Mouse (Mus musculus) liver, postnatal 0 days (tissue): Measurements from ENCODE around the gene Kcnc3.

Source experiments
- CTCF ChIP-seq: sonication (generic); IDR thresholded peaks from 2 replicates; pipeline ENCODE4 v1.5.1; 2016; ENCODE audit warnings: antibody characterized with exemption, low read depth
- EP300 ChIP-seq: IDR thresholded peaks from 2 replicates; pipeline ENCODE4 v1.6.1; 2016; ENCODE audit warnings: antibody characterized with exemption, low read depth, mild to moderate bottlenecking

DNA sequence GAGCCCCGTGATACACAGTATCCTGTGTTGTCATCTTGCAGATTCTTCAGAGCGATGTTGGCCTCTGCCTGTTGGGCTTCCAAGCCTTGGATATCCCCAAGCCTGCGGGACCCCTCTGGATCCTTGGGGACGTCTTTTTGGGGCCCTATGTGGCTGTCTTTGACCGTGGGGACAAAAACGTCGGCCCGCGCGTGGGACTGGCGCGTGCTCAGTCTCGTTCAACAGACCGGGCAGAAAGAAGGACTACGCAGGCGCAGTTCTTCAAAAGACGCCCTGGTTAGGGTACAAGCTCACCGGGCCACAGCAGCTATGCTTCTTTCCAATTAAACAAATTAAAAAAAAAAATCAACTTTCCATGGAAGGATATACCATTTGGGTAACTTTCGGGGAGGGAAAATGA lies 3.9 kb upstream of the Kcnc3 start:
- TF ChIP-seq CTCF = no peak
- no peak for TF ChIP-seq EP300
